In genomic region chr13:92750976-92751518, GRCm38 (mm10) we compare ENCODE assay signal across 8 mouse cellular contexts. TPM values are rescaled to one million over a fixed set of nuclear protein-coding genes. Genes with fewer than 3 reads are reported as not detected.
A peak's percentile ranks its signal among the peaks of the same experiment; 100 is the strongest.
DNase-seq lines count a peak whose midpoint lies in the region; TF ChIP-seq lines count a peak whose summit lies in the region.

No protein-coding gene starts in this region.

- peak overlapping the region; percentile 45; the same call in 1 of the 2 replicates for H3K27ac ChIP-seq in left cerebral cortex, adult 2 months

- no peaks in the 10 kb centered on the region for H3K36me3 ChIP-seq in megakaryocyte, embryonic 14.5 days (replicated peaks; ENCODE audit: low read length)

- H3K4me1 ChIP-seq in megakaryocyte, embryonic 14.5 days = peaks cover 7% of the 10 kb centered on the region

- peaks cover 18% of the 10 kb centered on the region for H3K27me3 ChIP-seq in megakaryocyte, embryonic 14.5 days (replicated peaks)

- H3K9me3 ChIP-seq in megakaryocyte, embryonic 14.5 days = 0 out of 2 replicates have a peak, but pooled peaks cover 5% of the 10 kb centered on the region

- H3K4me3 ChIP-seq in left cerebral cortex, adult 2 months = no peak overlapping the region; the same call in 1 of the 2 replicates
- peak overlapping the region; percentile 72 for H3K4me3 ChIP-seq in megakaryocyte, embryonic 14.5 days (replicated peaks)

- DNase-seq in urinary bladder, postnatal 36 days (ENCODE audit: low spot score in 2 of 2) = peak; percentile 35 to 48
- no peak for DNase-seq in urinary bladder, adult 2 months (ENCODE audit: low spot score)
- peak; percentile 56 to 75 for DNase-seq in cerebellum, postnatal 4 days (ENCODE audit: low spot score in 2 of 2)
- peak; percentile 82 for DNase-seq in gastrocnemius, adult 18-20 months (ENCODE audit: low spot score)
- peak; percentile 76 for DNase-seq in induced T-regulatory cell, adult 2 months (ENCODE audit: low read depth)
- DNase-seq in left cerebral cortex, adult 2 months (ENCODE audit: extremely low spot score in 1 of 2, low spot score in 2 of 2) = peak; percentile 72 to 77
- peak; percentile 76 for DNase-seq in right cerebral cortex, postnatal 14 days

- peak; percentile 71 for TF ChIP-seq CTCF in left cerebral cortex, adult 2 months (IDR thresholded peaks at IDR 0.05)

- intact Hi-C loops in left cerebral cortex, adult 2 months (cut with DNase I) = loop anchor here (1.0 to 10.0 kb wide), 7 partner anchors 91 to 968 kb away; partner anchors contain the start of gene Mtx3

RNA-seq across cellular contexts. Expression of gene Thbs4, which starts 43.6 kb away (rescaled TPM):
- polyA plus RNA-seq in urinary bladder, adult 2 months (2012; rRNA removed) = 0.38 and 0.43 TPM in 2 replicates
- 10 to 100 TPM; 50.4 to 96.5 TPM for total RNA-seq in gastrocnemius, adult 18-20 months (2021)
- 1 to 10 TPM; 3.4 to 5.8 TPM for total RNA-seq in left cerebral cortex, adult 2 months (2021)
- polyA plus RNA-seq in megakaryocyte, embryonic 14.5 days (2012; ENCODE audit: insufficient read depth, low replicate concordance) = not detected in 2 replicates

Comparison
In these comparisons a context has a peak if more than half of its experiments do, and no peak if none do; other contexts are left out.
1. RNA of gene Thbs4, which starts 43.6 kb away (total RNA-seq): 50.4 to 96.5 TPM in gastrocnemius, adult 18-20 months; 3.4 to 5.8 TPM in left cerebral cortex, adult 2 months; every median in the first group is over 4 times any median in the second.